Mouse (Mus musculus): Measurements from ENCODE around the gene Klf12.

Gene Klf12

DNA sequence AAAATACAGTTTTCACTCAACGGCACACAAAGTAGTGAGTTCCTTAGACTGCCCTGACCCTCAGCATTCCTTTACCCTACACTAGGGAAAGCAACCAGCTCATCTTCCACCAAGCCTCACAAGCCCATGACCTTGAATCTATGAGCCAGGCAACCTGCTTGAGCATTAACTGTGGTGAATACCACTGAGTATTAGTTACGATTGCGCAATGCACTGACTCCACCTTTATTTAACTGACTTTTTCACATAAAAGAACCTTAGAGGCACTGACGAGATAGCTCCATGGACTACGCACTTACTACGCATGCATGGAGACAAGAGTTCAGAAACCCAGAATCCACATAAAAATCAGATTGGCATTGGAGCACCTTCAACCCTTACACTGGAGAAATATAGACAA, 158.4 kb downstream of the Klf12 start:
- no peak for DNase-seq

DNA sequence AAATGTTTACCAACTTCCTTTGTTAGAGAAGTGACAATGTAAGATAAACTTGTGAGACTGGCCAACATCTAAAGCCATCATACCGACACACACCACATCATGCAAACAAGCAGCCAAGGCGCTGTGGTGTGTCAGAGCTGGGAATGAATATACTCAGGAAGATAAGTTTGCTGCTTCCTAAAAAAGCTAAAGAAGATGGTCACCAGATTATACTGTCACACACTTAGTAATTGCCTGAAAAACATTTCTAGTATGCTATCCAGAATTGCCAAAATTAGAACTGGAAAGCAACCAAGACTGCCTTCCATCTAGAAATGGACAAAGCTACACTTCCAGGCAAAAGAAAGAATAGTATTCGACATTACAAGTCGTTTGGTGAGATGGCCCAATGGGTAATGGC, 163.4 kb downstream of the Klf12 start:
- DNase-seq, result no peak

DNA sequence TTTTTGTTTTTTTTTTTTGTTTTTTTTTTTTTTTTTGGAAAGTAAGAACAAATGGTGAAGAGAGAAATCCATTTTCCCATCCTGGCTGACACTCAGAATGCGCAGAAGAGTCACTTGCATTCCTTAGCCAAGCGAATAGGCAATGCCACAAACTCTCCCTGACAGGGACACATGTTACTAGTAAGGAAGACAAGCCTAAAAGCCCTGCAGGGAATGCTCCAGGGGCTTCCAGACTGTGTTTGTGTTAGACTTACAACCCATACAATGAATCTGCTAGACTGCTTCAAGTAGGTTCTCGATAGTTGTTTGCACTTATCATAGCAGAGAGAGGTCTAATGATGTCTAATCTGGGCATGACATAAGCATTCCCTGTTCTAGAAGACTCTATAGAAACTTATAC, 164.6 kb downstream of the Klf12 start:
- no peak for DNase-seq

DNA sequence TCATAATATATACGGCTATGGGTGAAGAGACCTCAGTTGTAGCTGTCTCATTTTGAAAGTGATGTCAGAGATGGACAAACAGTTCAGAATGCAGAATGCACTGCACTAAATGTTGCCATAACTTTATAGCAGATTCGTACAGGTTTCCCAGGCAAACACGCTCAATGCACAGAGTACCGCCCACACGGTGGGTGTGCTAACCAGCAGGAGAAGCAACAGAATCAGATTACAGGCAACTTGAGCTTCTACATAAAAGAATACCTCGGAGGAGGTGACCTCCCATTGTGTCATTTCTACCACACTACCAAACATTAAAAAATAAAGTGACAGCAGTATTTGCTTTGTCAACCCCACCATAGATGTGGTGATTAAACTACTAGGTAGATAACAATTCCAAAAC, 171.1 kb downstream of the Klf12 start:
- no peak for DNase-seq

DNA sequence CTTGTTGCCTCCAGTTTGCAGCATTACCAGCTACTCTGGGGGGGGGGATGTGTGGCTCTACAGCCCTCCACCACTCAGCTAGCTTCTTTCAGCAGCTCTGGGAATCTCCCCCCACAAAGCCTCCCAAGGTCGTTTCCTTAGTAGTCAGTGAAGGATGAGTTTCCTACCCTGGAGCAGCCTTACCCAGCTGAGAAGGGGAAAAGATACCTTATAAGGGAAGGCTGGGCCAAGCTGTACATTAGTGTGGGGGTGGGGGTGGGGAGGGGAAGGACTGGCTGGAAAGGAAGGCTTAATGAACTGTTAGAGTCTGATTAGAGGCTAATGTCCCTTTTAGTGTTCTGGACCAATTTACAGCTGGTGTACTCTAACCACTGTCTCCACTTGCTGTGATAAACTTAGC, 172.7 kb downstream of the Klf12 start:
- no peak for DNase-seq

DNA sequence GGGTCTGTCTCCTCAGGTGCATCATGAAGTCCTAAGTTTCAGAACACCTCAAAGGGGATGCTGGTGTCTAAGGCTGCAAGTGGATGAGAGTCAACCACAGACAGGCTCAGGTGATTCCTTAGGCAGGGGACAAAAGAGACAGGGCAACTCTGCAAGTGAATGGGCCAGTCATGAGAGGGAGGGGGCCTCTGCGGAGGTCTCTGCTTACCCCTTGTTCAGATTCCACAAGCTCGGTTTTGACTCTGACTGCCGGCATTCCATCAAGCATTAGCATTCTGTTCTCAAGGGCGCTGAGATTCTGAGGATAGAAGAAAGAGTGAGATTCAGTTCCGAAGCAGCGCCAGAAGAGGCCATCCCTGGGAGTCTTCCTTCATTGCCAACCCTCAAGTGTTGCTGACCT, 174.9 kb downstream of the Klf12 start:
- no peak for DNase-seq

DNA sequence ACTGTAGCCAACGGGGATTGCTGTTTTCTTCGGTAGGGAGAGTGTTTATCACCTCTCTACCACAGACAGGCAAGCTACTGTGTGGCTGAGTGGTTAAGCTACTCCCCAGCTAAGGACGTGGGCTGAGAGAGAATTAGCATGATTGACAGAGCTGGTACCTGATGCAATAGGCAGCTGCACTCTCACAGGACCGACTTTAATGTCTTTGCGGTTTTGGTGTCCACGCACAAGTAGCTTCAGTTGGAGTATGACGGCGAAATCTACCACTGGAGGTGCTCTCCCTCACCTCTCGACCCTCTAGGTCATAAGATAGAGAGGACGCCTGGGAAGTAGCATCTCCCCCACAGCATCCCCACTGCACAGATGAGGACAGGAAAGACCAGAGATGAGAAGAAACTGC, 178.9 kb downstream of the Klf12 start:
- no peak for DNase-seq

DNA sequence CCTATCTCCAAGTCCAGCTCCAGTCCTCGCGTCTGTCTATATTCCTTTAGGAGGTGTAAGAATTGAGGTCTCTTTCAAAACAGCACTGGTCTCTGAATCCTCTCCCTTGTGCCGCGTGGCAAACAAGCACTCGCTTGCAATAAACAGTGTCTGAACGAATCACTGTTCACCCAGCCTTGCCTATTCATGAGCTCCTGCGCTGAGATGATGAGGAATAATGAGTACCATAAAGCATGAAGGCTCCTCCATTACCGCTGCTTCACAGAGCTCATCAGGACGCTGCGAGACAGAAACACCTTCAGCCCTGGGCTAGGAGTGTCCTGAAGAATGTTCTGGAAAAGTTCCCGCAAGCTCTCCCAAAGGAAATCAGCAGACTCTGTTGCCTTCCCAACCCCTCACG, 179.7 kb downstream of the Klf12 start:
- DNase-seq, result no peak

DNA sequence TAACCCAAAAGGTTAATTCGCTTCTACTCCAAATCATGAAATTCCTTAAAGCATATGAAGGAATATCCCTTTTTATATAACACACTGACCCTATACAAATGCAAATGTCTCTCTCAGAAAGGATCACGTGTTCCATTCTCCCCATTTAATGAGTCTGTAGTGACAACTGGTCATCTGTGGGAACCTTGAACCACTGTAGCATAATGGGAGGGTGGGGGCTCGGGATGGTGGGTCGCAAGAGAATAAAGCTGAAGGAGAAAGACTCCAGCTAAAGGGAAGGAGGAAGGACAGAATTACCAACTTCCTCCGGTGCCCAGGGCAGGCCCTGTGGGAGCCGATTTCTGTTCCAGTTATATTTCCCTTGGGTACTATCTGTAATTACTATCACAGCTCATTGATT, 180.7 kb downstream of the Klf12 start:
- no peak for DNase-seq

DNA sequence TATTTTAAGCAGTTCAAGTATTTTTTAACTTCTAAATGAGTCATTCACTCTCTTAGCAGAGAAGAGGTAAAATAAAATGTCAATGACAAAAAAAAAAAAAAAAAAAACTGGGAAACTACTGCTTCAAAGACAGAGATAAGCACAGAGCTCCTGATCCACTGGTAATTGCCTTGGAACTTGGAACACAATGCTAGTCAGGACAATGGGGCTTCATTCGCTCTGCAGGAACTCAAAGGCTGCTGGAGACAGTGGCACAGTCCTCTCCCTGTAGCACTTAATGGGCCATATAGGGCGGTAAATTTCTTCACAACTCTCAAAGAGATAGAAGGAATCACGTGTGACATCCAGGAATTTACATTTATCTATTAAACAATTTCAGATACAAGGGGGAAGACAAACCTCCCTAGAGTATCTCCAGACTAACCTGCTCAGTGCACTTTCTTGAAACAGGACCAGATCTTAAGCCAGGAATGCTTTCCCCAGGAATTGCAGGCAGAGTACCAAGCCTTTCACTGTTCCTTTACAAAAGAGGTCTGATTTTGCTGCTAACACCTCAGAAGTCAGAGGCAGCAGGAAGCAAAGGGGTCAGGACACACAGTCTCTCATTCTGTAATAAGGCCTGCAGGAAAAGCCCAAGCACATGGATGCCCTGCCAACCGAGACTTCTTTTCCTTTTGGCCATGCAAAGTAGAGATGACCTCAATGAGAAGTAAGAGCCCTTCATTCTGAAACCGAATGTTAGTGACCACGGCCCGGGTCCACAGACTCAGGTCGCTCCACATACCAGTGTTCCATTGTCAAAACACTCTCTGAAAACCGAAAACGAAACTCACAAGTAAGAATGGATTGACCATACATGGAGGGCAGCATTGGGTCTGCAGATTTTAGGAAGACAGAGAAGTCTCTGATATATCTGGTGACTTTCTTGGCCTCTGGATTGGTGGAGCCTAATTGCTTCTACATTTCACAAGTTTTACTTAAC, 187.0 kb downstream of the Klf12 start:
- DNase-seq, result no peak

DNA sequence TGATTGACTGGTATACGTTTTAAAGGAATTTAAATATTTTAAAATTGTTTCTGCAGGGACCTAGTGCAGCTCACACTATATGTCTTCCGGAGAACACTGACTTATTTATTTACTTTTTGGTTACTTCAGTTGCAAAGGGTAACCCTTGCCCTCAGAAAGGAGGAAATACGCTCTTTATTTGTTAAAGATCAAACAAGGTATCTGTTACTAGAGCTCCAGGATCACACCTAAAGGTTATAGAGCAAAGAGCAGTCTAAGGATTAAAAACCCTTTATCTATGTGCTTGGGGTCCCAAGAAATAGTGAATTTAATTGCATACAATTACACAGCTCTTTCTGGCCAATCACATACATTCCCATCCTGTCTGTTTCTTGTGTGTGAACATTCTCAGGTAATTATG, 188.7 kb downstream of the Klf12 start:
- DNase-seq, result no peak

DNA sequence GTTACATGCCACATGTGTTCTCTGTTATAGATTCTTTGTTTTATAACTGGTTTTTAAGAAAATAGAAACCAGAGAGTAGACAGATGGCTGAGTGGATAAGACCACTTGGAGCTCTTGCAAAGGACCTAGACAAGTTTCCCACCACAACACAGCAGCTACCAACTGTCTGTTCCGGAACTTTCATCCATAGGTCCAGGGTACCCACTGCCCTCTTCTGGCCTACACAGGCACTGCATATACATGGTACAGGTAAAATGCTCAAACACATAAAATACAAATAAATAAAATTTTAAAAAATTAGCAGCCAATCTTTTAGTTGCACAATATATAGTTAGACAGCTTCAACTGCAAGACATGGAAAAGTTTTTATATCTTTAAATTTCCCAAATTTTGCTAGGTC, 194.0 kb downstream of the Klf12 start:
- peak; percentile 12 for DNase-seq

DNA sequence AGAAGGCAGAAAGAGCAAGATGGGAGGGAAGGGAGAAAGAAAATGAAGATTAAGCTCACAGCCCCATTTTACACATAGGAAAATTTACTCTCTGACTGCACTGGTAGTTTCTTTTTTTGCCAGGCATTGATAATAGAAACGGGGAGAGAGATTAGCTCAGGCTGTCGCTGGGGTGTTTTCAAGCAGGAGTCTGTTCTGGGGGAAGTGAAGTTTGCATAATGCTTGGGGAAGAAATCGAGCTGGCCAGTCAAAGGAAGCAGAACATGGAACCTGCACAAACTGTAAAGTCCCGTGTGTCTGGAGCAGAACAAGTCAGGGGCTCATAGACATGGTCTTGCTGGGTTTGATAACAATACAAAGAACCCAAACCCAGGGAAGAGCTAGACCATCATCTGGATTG, 204.9 kb downstream of the Klf12 start:
- no peak for DNase-seq

DNA sequence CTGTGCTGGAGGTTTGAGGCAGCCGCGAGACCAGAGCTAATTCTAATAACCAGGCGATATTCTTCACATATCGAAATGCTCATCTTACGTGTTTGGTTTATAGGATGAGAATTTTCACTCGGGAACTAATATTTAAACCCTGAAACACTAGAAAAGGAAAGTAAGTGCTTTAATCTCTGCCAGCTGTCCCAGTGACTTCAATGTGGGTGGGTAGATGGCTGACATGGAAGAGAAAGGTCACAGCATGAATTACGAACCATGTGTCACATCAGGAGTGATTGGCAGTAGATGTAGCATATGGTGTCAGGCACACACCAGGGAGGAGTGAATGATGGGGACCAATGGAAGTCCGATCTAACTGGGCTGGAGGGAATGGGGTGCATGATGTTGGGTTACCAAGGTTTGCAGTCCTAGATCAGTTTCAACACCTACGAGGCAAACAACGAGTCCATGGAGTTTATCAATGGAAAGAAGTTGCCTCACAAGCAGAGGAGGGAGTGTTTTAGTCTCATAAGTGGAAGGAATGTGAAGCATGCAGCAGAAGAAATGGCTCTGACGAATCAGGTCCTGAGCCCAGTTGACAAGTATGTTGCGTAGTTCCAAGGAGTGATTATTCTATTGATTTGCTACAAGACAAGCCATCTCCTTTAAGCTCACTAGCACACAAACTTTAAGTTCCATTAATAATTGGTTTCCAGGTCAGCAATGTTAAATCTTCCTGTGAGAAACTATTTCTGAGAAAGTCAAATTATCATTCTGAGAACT, 211.9 kb downstream of the Klf12 start:
- DNase-seq, result peak; percentile 5

DNA sequence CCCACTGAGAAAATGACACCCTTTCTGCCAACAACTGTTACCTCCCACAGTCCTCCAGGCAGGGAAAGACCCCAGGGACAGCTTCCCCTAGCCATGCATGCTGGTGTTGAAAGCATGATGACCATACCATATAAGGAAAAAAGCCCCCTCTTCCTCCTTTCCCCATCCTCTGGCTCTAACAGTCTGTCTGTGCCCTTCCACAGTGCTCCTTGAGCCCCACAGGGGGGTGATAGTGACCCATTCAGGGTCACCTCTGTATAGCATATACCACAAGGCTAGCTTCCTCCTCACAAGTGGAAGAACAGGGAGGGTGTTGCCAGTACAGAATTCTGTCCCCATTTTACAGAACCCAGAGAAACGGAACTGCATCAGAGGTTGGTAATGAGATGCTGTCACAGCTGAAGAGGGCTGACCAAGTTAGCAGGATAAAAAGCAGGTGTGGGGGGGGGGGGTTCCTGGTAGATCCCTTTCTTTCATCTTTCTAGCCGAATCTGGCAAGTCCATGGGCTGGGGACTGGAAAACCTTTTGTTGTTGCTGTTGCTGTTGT, 214.9 kb downstream of the Klf12 start:
- no peak for DNase-seq

DNA sequence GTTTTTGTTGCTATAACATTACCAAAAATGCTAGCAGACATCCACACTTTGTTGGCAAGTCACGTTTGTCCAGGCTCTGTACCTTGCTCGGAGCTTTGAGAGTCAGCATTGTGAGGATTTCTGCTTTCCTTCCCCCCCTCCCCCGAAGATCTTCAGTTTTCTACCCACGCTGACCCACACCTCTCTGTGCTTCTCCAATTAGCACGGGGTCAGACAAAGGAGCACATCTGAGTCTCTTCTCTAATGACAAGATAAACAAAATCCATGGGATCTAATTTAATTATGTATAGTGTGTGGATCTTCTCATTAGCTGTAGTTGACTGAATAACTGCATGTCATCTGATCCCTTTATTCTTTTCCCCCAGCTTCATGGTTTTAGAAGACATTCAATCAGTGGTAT, 215.8 kb downstream of the Klf12 start:
- no peak for DNase-seq

DNA sequence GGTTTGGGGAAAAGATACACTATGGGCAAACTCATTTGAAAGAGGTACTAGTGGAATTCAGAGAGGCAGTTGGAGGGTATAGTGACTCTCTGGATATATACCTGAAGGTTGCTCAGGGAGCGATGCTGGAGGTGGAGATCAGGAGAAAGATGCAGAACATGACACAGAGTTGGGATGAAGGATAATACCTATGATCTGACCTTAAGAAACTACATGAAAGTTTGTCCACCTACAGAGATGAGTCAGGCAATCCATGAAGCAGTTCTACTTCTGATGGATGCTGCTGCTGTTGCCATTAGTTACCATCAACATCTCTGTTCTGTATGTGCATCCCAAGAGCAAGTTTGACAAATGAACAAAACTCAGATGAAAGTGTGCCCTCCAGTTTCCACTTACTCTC, 222.0 kb downstream of the Klf12 start:
- no peak for DNase-seq

DNA sequence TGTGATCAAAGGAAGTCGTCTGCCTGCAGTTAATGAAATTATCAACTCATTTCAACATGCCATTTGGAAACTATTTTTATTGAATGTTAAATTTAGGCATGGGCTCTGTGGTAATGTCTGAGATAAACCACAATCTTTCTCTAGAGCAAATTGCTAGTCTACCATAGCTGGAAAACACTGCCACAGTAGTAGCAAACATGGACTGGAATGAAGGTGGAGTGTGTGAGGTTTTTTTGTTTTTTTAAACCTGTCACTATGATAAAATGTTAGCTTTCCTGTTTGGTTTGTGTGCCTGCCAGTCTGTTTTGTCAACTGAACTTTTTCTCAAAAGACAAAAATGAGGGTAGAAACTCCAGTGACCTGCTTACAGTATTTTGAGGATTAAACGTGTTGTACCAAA, 230.3 kb downstream of the Klf12 start:
- DNase-seq, result no peak

DNA sequence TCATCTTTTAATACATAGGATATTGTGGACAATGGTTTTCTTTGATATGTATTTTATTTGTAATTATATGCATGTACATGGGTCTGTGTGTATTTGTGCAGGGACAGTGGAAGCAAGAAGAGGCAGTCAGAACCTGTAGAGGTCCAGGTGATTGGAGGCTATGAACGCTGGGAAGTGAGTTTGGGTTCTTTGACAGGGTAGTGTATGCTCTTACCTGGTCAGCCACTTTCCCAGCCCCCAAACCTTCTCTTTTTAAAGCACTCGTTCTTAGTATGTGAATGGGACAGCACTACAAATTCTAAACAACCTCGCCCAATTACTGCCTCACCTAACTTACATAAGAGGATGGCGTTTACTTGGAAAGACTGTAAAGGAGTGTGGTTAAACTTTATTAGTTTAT, 231.0 kb downstream of the Klf12 start:
- no peak for DNase-seq

DNA sequence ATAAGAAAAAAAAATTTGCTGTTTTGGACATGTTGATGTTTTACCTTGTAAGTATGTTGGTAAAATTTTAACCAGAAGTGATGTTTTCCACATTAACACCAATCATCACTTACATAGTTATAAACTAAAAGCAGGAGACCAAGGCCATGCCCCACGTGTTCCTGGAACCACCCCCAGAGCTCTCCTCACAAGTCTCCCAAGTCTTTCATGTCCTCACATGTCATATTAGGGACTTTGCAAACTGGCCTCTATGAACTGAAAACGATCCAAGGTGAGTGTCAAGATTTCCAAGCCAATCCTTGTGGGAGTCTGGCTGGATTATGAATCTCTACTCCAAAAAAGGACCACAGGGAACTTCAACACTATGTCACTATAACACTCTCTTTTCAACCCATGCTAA, 231.6 kb downstream of the Klf12 start:
- DNase-seq, result no peak

DNA sequence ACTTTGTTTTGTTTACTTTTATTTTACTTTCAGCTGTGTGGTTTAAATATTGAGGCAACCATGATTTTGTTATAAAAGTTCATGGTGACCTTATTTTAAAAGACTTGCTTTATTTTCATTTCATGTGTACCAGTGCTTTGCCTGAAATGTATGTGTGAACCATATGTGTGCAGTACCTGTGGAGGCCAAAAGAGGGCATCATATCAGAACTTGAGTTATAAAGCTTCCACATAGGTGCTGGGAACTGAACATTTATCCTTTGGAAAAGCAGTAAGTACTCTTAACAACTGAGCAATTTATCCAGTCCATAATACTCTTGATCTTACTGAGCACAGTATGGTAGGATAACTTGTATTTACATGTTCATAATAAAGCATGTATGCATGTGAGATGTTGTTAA, 239.0 kb downstream of the Klf12 start:
- no peak for DNase-seq

DNA sequence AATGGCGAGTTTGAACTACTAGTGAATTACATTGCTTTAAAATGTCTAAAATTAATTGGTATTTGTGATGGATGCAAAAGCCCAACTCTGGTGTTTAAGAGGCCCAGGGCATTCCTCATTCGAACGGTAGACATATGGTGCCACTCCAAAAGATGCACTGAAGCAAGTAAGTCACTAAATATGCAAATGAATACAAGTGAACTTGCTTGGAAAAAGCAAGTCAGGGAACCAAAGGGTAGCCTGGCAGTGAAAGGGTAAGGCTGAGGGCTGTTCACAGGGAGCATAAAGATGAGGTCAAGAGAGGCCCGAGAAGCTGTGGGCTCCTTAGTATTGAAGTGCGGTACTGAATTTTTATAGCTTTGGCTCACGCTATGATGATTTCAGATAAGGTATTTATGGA, 242.7 kb downstream of the Klf12 start:
- DNase-seq, result no peak

DNA sequence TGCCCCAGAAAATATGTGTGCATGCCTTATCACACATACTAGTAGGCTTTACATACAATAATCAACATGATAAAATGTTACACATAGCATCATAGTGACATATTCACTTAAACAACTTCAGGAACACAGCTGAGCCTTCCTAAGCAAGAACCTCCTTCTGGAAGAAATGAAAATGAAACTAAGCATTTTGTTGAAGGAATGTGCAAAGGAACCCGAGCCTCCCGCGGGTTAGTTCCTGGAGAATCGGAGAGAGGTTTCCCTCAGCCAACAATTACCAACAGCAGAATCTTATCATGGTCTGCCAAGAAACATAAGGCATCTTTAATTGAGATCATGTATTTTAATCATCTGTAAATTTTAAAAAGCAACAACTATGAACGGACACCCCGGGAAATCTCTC, 257.8 kb downstream of the Klf12 start:
- no peak for DNase-seq

DNA sequence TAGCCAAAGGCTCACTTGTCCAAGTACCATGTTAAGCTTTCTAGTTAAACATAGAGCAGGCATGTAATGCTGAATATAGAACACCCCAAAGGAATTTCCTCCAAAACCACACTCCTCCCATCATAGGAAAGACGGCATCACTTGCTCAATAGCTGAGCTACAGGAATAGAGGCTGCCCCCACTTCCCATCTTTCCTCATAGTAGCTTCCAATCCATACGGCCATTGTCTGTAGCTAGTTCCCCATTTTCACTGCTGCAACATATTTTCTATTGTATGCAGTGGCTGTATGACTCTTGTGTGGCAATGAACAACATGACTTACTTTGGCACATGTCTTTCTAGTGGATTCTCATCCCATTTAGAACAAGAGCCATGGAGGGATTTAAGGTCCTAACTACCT, 267.3 kb downstream of the Klf12 start:
- DNase-seq, result no peak
